Mouse (Mus musculus) MEL (cell line): ENCODE measurements around the gene Fam131b. TPM values are rescaled to one million over a fixed set of nuclear protein-coding genes. Genes with fewer than 3 reads are reported as not detected.

ENCODE experiments used
- DNase-seq: peaks from one replicate; pipeline ENCODE4 v3.0.0; 2011; ENCODE audit warnings: low read depth, low spot score
- H3K27ac ChIP-seq: 2 replicates; pipeline ENCODE4 v1.5.1; 2012; ENCODE audit warnings: low read depth, mild to moderate bottlenecking, control low read depth, low read length, moderate library complexity; ENCODE audit not compliant: control insufficient read depth
- H3K27me3 ChIP-seq, 2 experiments: fragments of 150-350 bp in 1 of 2; sonication (generic) in 1 of 2; 2 replicates each; pipeline ENCODE4 v1.6.1; 2012; ENCODE audit warnings: low read length in 2 of 2, mild to moderate bottlenecking in 2 of 2, improper control_type of control experiment in 1 of 2, moderate library complexity in 1 of 2; ENCODE audit not compliant: insufficient read depth in 2 of 2, control insufficient read depth in 1 of 2
- H3K36me3 ChIP-seq, 2 experiments: 2 replicates each; pipeline ENCODE4 v1.6.1; 2012 to 2014; ENCODE audit warnings: low read length in 2 of 2, improper control_type of control experiment in 1 of 2, inconsistent platforms in 1 of 2, mild to moderate bottlenecking in 1 of 2; ENCODE audit not compliant: insufficient read depth in 2 of 2, control insufficient read depth in 1 of 2
- H3K4me1 ChIP-seq, 2 experiments: fragments of 150-350 bp in 1 of 2; sonication (generic) in 1 of 2; 2 replicates each; pipeline ENCODE4 v1.6.1; 2012; ENCODE audit warnings: low read length in 2 of 2, improper control_type of control experiment in 1 of 2, mild to moderate bottlenecking in 1 of 2; ENCODE audit not compliant: insufficient read depth in 2 of 2, control insufficient read depth in 1 of 2
- H3K4me3 ChIP-seq, 2 experiments: fragments of 150-350 bp in 1 of 2; sonication (generic) in 1 of 2; 2 replicates each; pipeline ENCODE4 v1.5.1; 2012; ENCODE audit warnings: low read depth in 2 of 2, low read length in 2 of 2, mild to moderate bottlenecking in 2 of 2, moderate library complexity in 2 of 2, control low read depth in 1 of 2, improper control_type of control experiment in 1 of 2; ENCODE audit not compliant: control insufficient read depth in 1 of 2, insufficient read depth in 1 of 2
- H3K79me2 ChIP-seq: 2 replicates; pipeline ENCODE4 v1.6.1; 2012; ENCODE audit warnings: mild to moderate bottlenecking, low read length, moderate library complexity; ENCODE audit not compliant: control insufficient read depth, poor library complexity, insufficient read depth
- H3K9ac ChIP-seq: 2 replicates; pipeline ENCODE4 v1.6.1; 2012; ENCODE audit warnings: low read depth, mild to moderate bottlenecking, control low read depth, low read length, moderate library complexity; ENCODE audit not compliant: control insufficient read depth, poor library complexity, severe bottlenecking
- H3K9me3 ChIP-seq: fragments of 150-350 bp; sonication (generic); replicated peaks from 2 replicates; pipeline ENCODE4 v1.6.1; 2012; ENCODE audit warnings: mild to moderate bottlenecking, low read length, improper control_type of control experiment, moderate library complexity; ENCODE audit not compliant: insufficient read depth
- CTCF ChIP-seq, 3 experiments: IDR thresholded peaks in 2 of 3; conservative IDR thresholded peaks in 1 of 3; 2 replicates each; pipeline ENCODE4 v1.5.1; 2011 to 2012; ENCODE audit warnings: low read length in 3 of 3, low read depth in 2 of 3, mild to moderate bottlenecking in 2 of 3, improper control_type of control experiment in 1 of 3, inconsistent platforms in 1 of 3, mixed read lengths in 1 of 3, moderate library complexity in 1 of 3; ENCODE audit not compliant: control insufficient read depth in 1 of 3, insufficient read depth in 1 of 3, poor library complexity in 1 of 3, severe bottlenecking in 1 of 3
- EP300 ChIP-seq, 2 experiments: IDR thresholded peaks; 2 replicates each; pipeline ENCODE4 v1.6.1; 2011; ENCODE audit warnings: improper control_type of control experiment in 2 of 2, low read length in 2 of 2, low read depth in 1 of 2, mild to moderate bottlenecking in 1 of 2
- GATA1 ChIP-seq: IDR thresholded peaks from 2 replicates; pipeline ENCODE4 v1.6.1; 2011; ENCODE audit warnings: low read depth, low read length, improper control_type of control experiment
- KAT2A ChIP-seq: conservative IDR thresholded peaks from 2 replicates; pipeline ENCODE4 v1.6.1; 2012; ENCODE audit warnings: low read depth, low read length, improper control_type of control experiment, inconsistent platforms
- MAFK ChIP-seq: IDR thresholded peaks from 2 replicates; pipeline ENCODE4 v1.6.1; 2011; ENCODE audit warnings: low read depth, mild to moderate bottlenecking, low read length, improper control_type of control experiment, borderline replicate concordance
- MAX ChIP-seq: IDR thresholded peaks from 2 replicates; pipeline ENCODE4 v1.6.1; 2011; ENCODE audit warnings: low read length, improper control_type of control experiment
- MXI1 ChIP-seq: IDR thresholded peaks from 2 replicates; pipeline ENCODE4 v1.6.1; 2011; ENCODE audit warnings: mild to moderate bottlenecking, low read depth, low read length, improper control_type of control experiment
- NRF1 ChIP-seq: IDR thresholded peaks from 2 replicates; pipeline ENCODE4 v1.6.1; 2014; ENCODE audit warnings: low read depth, mild to moderate bottlenecking, inconsistent platforms, low read length, improper control_type of control experiment, moderate library complexity; ENCODE audit not compliant: poor library complexity, insufficient read depth, severe bottlenecking
- POLR2A ChIP-seq, 2 experiments: IDR thresholded peaks; 2 replicates each; pipeline ENCODE4 v1.6.1; 2011 to 2012; ENCODE audit warnings: low read length in 2 of 2, mild to moderate bottlenecking in 2 of 2, control low read depth in 1 of 2, improper control_type of control experiment in 1 of 2, low read depth in 1 of 2, moderate library complexity in 1 of 2; ENCODE audit not compliant: control insufficient read depth in 1 of 2, insufficient read depth in 1 of 2, poor library complexity in 1 of 2
- RCOR1 ChIP-seq: IDR thresholded peaks from 2 replicates; pipeline ENCODE4 v1.6.1; 2012; ENCODE audit warnings: low read depth, mild to moderate bottlenecking, inconsistent platforms, low read length, improper control_type of control experiment
- SMC3 ChIP-seq: IDR thresholded peaks from 2 replicates; pipeline ENCODE4 v1.6.1; 2011; ENCODE audit warnings: low read depth, low read length, improper control_type of control experiment
- TAL1 ChIP-seq: IDR thresholded peaks from 2 replicates; pipeline ENCODE4 v1.6.1; 2012; ENCODE audit warnings: mild to moderate bottlenecking, inconsistent platforms, low read length, moderate library complexity, mixed read lengths
- TBP ChIP-seq: IDR thresholded peaks from 2 replicates; pipeline ENCODE4 v1.8.0; 2011; ENCODE audit warnings: low read depth, low read length, improper control_type of control experiment
- TCF12 ChIP-seq: IDR thresholded peaks from 2 replicates; pipeline ENCODE4 v1.6.1; 2014; ENCODE audit warnings: low read depth, mild to moderate bottlenecking, inconsistent platforms, low read length, improper control_type of control experiment, moderate library complexity
- USF1 ChIP-seq: IDR thresholded peaks from 2 replicates; pipeline ENCODE4 v1.6.1; 2014; ENCODE audit warnings: low read depth, mild to moderate bottlenecking, inconsistent platforms, low read length, improper control_type of control experiment, moderate library complexity
- ZKSCAN1 ChIP-seq: IDR thresholded peaks from 2 replicates; pipeline ENCODE4 v1.6.1; 2012; ENCODE audit warnings: low read depth, mild to moderate bottlenecking, inconsistent platforms, low read length, improper control_type of control experiment, moderate library complexity
- ZNF384 ChIP-seq: IDR thresholded peaks from 2 replicates; pipeline ENCODE4 v1.6.1; 2012; ENCODE audit warnings: low read depth, mild to moderate bottlenecking, inconsistent platforms, low read length, improper control_type of control experiment
- polyA plus RNA-seq, 2 experiments: library from polyadenylated mRNA; stranded (reverse) in 1 of 2; unstranded in 1 of 2; fragments of >175 nt in 1 of 2; fragments of >200 nt in 1 of 2; gene quantifications; 2 replicates each; pipeline versions ENCODE4 v1.2.1 to v1.2.4; 2012; ENCODE audit warnings: low replicate concordance in 2 of 2, low read depth in 1 of 2; ENCODE audit not compliant: insufficient read length in 2 of 2, insufficient read depth in 1 of 2, missing spikeins in 1 of 2
- total RNA-seq: library from RNA; depleted of rRNA; stranded (reverse); fragments of 300-350 nt; gene quantifications from 2 replicates; pipeline ENCODE4 v1.2.3, GENCODE M21; 2012

Fam131b gene
- total and polyA plus RNA-seq, 3 experiments = 0.06 TPM; not detected in 2

DNA sequence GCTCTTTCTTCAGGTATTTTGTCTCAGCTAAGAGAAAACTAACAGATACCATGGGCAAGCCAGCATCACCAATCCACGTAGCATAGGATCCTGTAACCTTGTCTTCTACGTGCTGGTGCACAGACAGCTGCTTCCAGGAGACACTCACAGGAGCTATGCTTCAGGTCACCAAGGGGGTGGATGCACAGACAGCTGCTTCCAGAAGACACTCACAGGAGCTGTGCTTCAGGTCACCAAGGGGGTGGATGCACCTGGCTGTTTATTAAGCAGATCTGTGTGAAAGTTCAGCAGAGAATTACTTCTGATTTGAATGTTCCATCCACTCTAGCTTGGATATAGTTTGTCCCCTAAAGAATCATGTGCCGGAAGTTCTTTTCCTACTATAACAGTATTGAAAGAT, 6.5 kb upstream of the Fam131b start:
- H3K4me3 ChIP-seq = no peak overlapping the region
- peaks cover 0 to 26% of the 10 kb centered on the region in 2 experiments; a peak in 2 of 4 replicates for H3K36me3 ChIP-seq
- no peak for TF ChIP-seq EP300 (IDR thresholded peaks at IDR 0.05; ENCODE audit: low read depth in 1 of 2, low read length in 2 of 2)
- no peak for TF ChIP-seq POLR2A (IDR thresholded peaks at IDR 0.05; ENCODE audit: control insufficient read depth in 1 of 2, insufficient read depth in 1 of 2, low read depth in 1 of 2, low read length in 2 of 2, poor library complexity in 1 of 2)
- no peak for TF ChIP-seq MXI1
- no peak for TF ChIP-seq RCOR1
- TF ChIP-seq KAT2A = no peak
- TF ChIP-seq MAX = no peak
- TF ChIP-seq TAL1 = no peak
- no peak for TF ChIP-seq MAFK
- no peak for TF ChIP-seq ZNF384
- no peak for TF ChIP-seq TCF12
- TF ChIP-seq, all 39 proteins: peak for 0
- Histone ChIP-seq H3K9me3 (no peaks in the 10 kb centered on the region), H3K79me2 (no peaks in the 10 kb centered on the region), H3K9ac (no peak overlapping the region), H3K27me3 (no peaks in the 10 kb centered on the region), H3K4me1 (peaks cover 2 to 20% of the 10 kb centered on the region in 2 experiments), H3K27ac (no peak overlapping the region)
- no peak for DNase-seq

DNA sequence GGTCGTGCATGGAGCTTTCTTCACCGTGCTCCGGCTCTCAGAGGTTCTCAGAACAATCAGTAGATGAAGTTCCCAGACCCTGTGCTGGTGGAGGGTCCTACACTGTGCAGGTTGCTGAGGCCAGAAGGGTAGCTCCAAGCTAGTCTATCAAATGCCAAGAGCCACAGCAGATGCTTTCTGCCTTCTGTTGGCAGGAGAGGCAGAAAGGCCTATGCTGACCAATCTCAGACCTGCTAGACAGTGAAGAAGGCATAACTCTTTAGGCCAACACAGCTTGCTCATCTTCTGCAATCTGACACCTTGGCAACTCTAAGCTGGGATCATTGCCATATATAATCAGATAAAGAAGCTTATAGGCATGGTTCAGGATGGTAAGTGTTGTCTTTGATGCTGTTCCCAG, 5.8 kb upstream of the Fam131b start:
- no peak for DNase-seq
- Histone ChIP-seq H3K36me3 (peaks cover 0 to 28% of the 10 kb centered on the region in 2 experiments; a peak in 2 of 4 replicates), H3K27me3 (no peaks in the 10 kb centered on the region)
- TF ChIP-seq TBP = 0 out of 2 replicates have a peak, but pooled peaks have one; percentile 14
- no peak for TF ChIP-seq NRF1
- TF ChIP-seq EP300 (IDR thresholded peaks at IDR 0.05; ENCODE audit: low read depth in 1 of 2, low read length in 2 of 2) = peak in 1 of 2 experiments; percentile 36; a peak in 1 of 4 replicates
- TF ChIP-seq, all 39 proteins: peak for 2
- peaks cover 2 to 22% of the 10 kb centered on the region in 2 experiments for H3K4me1 ChIP-seq
- H3K79me2 ChIP-seq = no peaks in the 10 kb centered on the region
- H3K9ac ChIP-seq = no peak overlapping the region
- H3K4me3 ChIP-seq = no peak overlapping the region
- H3K9me3 ChIP-seq = no peaks in the 10 kb centered on the region
- H3K27ac ChIP-seq = no peak overlapping the region

DNA sequence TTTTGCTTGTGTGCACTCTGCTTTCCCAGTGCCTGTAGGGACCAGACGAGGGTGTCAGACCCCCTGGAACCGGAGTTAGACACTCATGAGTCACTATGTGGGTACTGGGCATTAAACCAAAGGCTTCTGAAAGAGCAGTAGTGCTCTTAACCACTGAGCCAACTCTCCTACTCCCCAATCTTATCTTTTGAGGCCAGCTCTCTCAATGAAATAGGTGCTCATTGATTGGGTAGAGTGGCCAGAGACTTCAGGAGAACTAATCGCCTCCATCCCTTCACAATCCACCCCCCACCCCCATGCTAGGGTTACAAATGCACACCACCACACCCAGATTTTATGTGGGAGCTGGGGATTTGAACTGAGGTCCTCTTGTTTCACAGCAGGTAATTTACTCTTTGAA, 4.3 kb upstream of the Fam131b start:
- no peak overlapping the region for H3K9ac ChIP-seq

More for the DNA sequence above, 4.3 kb upstream of the Fam131b start:
- H3K27ac ChIP-seq = no peak overlapping the region
- H3K36me3 ChIP-seq = peaks cover 0 to 28% of the 10 kb centered on the region in 2 experiments; a peak in 2 of 4 replicates
- H3K79me2 ChIP-seq = no peaks in the 10 kb centered on the region
- H3K4me3 ChIP-seq = no peak overlapping the region
- peaks cover 2 to 22% of the 10 kb centered on the region in 2 experiments for H3K4me1 ChIP-seq
- TF ChIP-seq TCF12 (peak; percentile 61), TAL1 (peak; percentile 72), NRF1 (no peak), ZKSCAN1 (no peak), USF1 (no peak), CTCF (IDR thresholded peaks at IDR 0.05 in 2 of 3, conservative IDR thresholded peaks at IDR 0.05 in 1 of 3; ENCODE audit: control insufficient read depth in 1 of 3, insufficient read depth in 1 of 3, low read depth in 2 of 3, low read length in 3 of 3, poor library complexity in 1 of 3, severe bottlenecking in 1 of 3) (no peak), EP300 (IDR thresholded peaks at IDR 0.05; ENCODE audit: low read depth in 1 of 2, low read length in 2 of 2) (peak; percentile 71 to 78), GATA1 (peak; percentile 75), SMC3 (no peak)
- TF ChIP-seq, all 39 proteins: peak for 4
- peak; percentile 62 for DNase-seq
- Histone ChIP-seq H3K27me3 (no peaks in the 10 kb centered on the region), H3K9me3 (no peaks in the 10 kb centered on the region)
